Mouse (Mus musculus): ENCODE measurements around the gene Cyp4f18. TPM values are rescaled to one million over a fixed set of nuclear protein-coding genes. Genes with fewer than 3 reads are reported as not detected.
"Not testable (repeated sequence)": the region's sequence is repeated elsewhere in the genome, so short reads cannot be mapped to it uniquely, and the experiment has no call there.

The Cyp4f18 gene
- polyA plus RNA-seq (2012; rRNA removed), result 8.4 and 13.3 TPM in 2 replicates

- DNase-seq (ENCODE audit: low read depth, low spot score), result no peak
- 66% methylated on average over 3 of the region's 3 CpGs for WGBS
These were observed at the start of gene Cyp4f18 for GRCm38 (mm10) chr8:72009473-72009872. TSS of gene Cyp4f18 (minus strand) at chr8:72009626.

DNA sequence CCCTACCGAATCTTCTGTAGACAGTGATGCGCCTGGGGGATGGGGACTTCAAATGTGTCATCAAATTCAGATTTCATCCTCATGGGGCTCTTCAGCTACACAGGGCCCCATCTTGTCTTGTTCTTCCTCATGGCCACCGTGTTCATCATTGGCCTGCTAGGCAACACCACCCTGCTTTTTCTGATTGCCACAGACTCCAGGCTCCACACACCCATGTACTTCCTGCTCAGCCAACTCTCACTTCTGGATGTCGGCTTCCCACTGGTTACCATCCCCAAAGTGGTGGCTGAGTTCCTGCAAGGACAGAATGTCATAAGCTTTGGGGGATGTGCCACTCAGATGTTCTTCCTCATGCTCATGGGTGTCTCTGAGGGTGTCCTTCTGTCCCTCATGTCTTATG lies 48.2 kb upstream of the Cyp4f18 start:
- WGBS, result 94% methylated on average over 3 of the region's 4 CpGs
- not testable (repeated sequence) for DNase-seq (ENCODE audit: low read depth, low spot score)

DNA sequence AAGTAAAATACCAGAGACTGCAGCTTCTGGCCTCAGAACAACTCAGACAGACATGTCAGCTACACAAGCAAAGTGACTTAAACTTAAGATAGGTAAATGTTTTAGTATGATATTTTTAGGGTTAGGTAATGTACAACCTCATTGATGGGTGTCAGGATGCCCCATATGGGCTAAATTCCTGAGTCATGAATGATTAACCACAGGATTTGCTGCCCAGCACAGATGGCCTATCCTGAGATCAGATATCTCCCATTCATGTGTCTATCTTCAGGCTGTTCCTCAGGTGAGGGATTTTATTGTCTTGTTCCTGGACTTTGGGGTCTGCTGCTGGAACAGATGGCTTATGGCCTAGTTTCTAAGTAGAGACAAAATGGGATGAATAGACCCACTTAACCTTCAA lies 45.2 kb upstream of the Cyp4f18 start:
- DNase-seq (ENCODE audit: low read depth, low spot score), result not testable (repeated sequence)

DNA sequence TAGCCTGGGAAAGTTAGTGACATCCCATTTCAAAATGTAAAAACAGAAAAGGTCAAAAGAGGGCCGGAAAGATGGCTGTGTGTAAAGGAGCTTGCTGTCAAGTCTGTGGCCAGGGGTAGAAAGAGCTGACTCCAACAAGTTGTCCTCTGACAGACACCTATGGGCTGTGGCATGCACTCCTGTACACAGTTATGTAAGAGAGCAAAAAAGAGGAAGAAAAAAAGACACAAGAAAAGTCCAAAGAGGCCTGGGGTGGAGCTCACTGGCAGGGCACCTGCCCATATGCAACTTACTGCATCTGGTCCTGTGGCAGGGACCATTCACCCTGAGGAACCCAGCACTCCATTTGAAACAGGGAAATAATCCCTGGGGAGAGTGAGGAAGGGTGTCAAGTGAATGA lies 33.1 kb upstream of the Cyp4f18 start:
- no peak for DNase-seq (ENCODE audit: low read depth, low spot score)
- WGBS, result 84% methylated on average over 1 of the region's 1 CpGs

- WGBS, result 81% methylated on average over 4 of the region's 4 CpGs
- not testable (repeated sequence) for DNase-seq (ENCODE audit: low read depth, low spot score)
These were observed 31.5 kb upstream of the Cyp4f18 start, which contains the start of gene Olfr372 for GRCm38 (mm10) chr8:72040918-72041317. TSS of gene Olfr372 (plus strand) at chr8:72041218.

- 12% methylated on average over 4 of the region's 4 CpGs for WGBS
These were observed 23.5 kb upstream of the Cyp4f18 start for GRCm38 (mm10) chr8:72032926-72033325.

GRCm38 (mm10) chr8:72024886-72025285 lies 15.5 kb upstream of the Cyp4f18 start:
- DNase-seq (ENCODE audit: low read depth, low spot score), result not testable (repeated sequence)
- WGBS, result 16% methylated on average over 5 of the region's 9 CpGs

More at GRCm38 (mm10) chr8:72032926-72033325, 23.5 kb upstream of the Cyp4f18 start:
- not testable (repeated sequence) for DNase-seq (ENCODE audit: low read depth, low spot score)

- 54% methylated on average over 2 of the region's 2 CpGs for WGBS
- no peak for DNase-seq (ENCODE audit: low read depth, low spot score)
These were observed 10.4 kb upstream of the Cyp4f18 start for GRCm38 (mm10) chr8:72019816-72020215.

GRCm38 (mm10) chr8:72019022-72019421 lies 9.6 kb upstream of the Cyp4f18 start:
- 86% methylated on average over 1 of the region's 1 CpGs for WGBS
- not testable (repeated sequence) for DNase-seq (ENCODE audit: low read depth, low spot score)

DNA sequence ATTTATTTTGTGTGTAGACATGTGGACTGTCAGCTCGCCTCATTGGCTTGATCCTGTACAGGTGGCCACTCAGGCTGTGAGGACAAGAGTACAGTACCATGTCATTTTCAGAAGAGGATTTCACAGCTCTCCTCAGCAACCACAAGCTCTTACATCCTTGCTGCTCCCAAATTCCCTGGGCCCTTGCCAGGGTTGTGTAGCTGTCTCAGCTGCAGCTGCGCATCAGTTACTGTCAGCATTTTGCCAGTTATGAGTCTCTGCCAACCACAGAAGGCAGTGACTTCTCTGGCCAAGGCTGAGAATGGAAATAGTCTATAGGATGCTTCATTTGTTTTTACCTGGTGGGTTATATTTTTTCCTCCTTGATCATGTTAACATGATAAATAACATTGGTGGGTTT lies 8.7 kb upstream of the Cyp4f18 start:
- 50% methylated on average over 2 of the region's 2 CpGs for WGBS

DNA sequence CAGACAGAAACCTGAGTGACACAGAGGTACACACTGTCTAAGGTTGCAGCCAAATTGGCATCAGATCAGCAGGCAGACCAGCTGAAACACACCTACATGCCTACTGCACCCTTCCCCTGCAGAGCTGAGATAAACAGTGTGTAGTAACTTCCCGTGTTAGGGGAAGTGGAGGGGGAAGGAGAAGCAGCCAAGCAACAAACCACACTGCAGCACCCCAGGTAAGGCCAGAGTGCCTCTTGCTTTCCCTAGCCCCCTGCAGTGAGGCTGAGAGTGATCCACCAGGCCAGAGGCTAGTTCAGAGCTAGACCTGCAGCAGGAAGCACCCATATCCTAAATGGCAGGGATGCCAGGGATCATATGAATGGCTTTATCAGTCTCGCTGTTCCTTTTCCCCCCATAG lies 7.9 kb upstream of the Cyp4f18 start:
- DNase-seq (ENCODE audit: low read depth, low spot score), result not testable (repeated sequence)
- 53% methylated on average over 2 of the region's 2 CpGs for WGBS

More for the DNA sequence above, 8.7 kb upstream of the Cyp4f18 start:
- no peak for DNase-seq (ENCODE audit: low read depth, low spot score)

- WGBS, result 58% methylated on average over 6 of the region's 6 CpGs
- DNase-seq (ENCODE audit: low read depth, low spot score), result not testable (repeated sequence)
These were observed 4.2 kb upstream of the Cyp4f18 start for GRCm38 (mm10) chr8:72013506-72014228.

DNA sequence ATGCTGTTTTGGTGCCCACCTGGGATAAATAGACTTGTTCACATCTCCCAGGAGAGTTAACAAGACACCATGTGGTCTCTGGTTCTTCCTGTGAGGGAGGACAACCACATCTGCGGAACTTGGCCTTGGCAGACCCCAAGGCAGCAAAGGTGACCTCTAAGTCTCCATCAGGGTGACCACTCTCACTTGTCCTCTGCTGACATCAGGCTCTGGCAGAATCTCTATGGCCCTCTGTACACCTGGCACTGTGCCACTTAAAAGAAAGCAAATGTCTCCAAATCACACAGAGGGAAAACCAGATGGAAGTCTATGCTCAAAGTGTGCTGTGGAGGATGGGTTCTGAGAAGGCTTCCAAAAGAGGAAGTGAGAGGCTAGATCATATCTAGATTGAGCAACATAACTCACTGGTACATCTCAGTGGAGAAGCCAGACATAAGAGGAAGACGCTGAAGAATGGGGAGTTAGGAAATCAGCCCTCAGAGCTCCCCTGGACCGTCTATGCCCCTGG lies 1.2 kb downstream of the Cyp4f18 start:
- WGBS, result 61% methylated on average over 3 of the region's 3 CpGs

DNA sequence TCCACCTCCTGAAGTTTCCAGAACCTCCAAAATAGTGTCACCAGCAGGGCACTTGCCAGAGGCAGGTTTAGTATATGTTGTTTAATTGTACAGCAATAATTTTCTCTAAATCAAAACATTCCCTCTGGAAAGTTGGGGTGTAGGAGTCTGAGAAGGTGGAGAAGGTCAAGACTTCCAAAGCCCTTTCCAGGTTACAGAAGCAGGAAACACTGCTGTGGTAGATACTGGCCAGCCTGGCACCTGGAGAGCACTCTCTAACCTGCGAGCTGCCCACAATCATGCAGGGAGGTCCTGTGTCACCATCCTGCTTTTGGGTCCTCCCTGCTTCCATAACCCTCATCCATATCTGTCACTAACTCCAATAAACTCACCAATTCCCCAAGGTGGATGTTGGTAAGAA lies 2.7 kb downstream of the Cyp4f18 start:
- DNase-seq (ENCODE audit: low read depth, low spot score), result no peak
- WGBS, result 67% methylated on average over 1 of the region's 1 CpGs

More for the DNA sequence above, 1.2 kb downstream of the Cyp4f18 start:
- DNase-seq (ENCODE audit: low read depth, low spot score), result no peak

DNA sequence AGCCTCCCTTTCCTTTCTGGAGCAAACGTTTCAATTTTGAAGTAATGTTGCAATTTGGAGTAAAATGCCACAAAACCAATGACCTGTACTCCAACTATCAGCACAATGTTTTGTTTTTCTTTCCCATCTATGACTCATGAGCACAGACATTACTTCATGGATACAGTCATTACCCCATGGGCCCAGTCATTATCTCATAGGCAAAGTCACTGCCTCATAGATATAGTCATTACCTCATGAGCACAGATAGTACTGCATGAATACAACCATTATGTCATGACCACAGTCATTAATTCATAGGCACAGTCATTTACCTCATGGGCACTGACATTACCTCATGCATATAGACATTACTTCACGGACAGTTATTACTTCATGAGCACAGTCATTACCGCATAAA lies 3.5 kb downstream of the Cyp4f18 start:
- DNase-seq (ENCODE audit: low read depth, low spot score), result no peak
- WGBS, result 79% methylated on average over 3 of the region's 3 CpGs

GRCm38 (mm10) chr8:72002942-72003341 lies 6.5 kb downstream of the Cyp4f18 start:
- DNase-seq (ENCODE audit: low read depth, low spot score), result no peak

DNA sequence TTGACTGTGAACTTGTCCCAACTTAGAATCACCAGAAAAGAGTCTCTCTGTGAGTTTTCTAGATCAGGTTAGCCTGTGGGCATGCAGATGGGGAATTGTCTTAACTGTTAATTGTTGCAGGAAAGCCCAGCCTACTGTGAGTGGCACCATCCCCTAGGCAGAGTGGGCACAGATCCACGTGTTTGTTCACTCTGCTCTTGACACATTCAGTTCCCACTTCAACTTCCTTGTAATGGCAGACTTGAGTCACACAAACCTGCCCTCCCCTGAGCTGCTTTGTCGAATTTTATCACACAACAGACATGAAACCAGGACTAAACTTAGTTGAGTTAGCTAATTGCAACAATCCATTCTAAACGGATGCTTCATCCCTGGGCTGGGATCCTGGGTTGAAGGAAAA lies 9.2 kb downstream of the Cyp4f18 start:
- 58% methylated on average over 3 of the region's 3 CpGs for WGBS
- no peak for DNase-seq (ENCODE audit: low read depth, low spot score)

DNA sequence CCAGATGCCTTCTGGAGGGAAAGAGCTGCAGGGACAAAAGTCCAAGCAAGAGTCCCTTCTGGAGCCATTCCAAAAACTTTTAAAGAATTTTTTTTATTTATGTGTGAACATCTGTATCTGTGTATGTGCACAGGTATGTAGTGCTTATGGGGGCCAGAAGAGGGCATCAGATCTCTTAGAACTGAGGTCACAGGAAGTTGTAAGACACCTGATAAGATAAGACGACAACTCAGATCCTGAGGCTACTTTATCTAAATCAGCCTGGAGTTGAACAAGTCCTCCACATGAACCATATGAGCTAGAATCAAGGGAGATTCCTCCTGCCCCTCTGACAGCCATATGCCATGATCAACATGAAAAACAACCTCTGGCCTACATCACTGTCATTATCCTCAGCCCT lies 10.0 kb downstream of the Cyp4f18 start:
- 73% methylated on average over 1 of the region's 1 CpGs for WGBS
- DNase-seq (ENCODE audit: low read depth, low spot score), result no peak

- no peak for DNase-seq (ENCODE audit: low read depth, low spot score)
- WGBS, result 46% methylated on average over 13 of the region's 13 CpGs
These were observed 20.4 kb downstream of the Cyp4f18 start for GRCm38 (mm10) chr8:71988867-71989599.

GRCm38 (mm10) chr8:71988110-71988866 lies 21.1 kb downstream of the Cyp4f18 start:
- DNase-seq (ENCODE audit: low read depth, low spot score), result no peak
- WGBS, result 20% methylated on average over 24 of the region's 24 CpGs

Data from large intestine, adult 2 months (tissue).